Mouse (Mus musculus) stomach, embryonic 15.5 days (tissue): ENCODE results near the gene Necab3. TPM values are rescaled to one million over a fixed set of nuclear protein-coding genes. Genes with fewer than 3 reads are reported as not detected.

Source experiments
- ATAC-seq: fragments of 200-750 bp; cut with Nextera tagmentation; 2 replicates; pipeline ENCODE4 v1.8.0; 2017; ENCODE audit warnings: low read depth, moderate number of reproducible peaks, moderate TSS enrichment; ENCODE audit not compliant: insufficient read depth, low FRiP score
- H3K27ac ChIP-seq: fragments of 300-500 bp; sonication (generic); 2 replicates; pipeline ENCODE4 v1.5.1; 2015; ENCODE audit warnings: mild to moderate bottlenecking, inconsistent platforms
- H3K27me3 ChIP-seq: fragments of 300-500 bp; sonication (generic); replicated peaks from 2 replicates; pipeline ENCODE4 v1.6.1; 2015; ENCODE audit warnings: inconsistent platforms
- H3K36me3 ChIP-seq: fragments of 300-500 bp; sonication (generic); 2 replicates; pipeline ENCODE4 v1.6.1; 2015; ENCODE audit warnings: inconsistent platforms
- H3K4me1 ChIP-seq: fragments of 300-500 bp; sonication (generic); 2 replicates; pipeline ENCODE4 v1.6.1; 2015; ENCODE audit warnings: inconsistent platforms
- H3K4me2 ChIP-seq: fragments of 300-500 bp; sonication (generic); 2 replicates; pipeline ENCODE4 v1.6.1; 2015; ENCODE audit warnings: mild to moderate bottlenecking, inconsistent platforms
- H3K4me3 ChIP-seq: fragments of 300-500 bp; sonication (generic); replicated peaks from 2 replicates; pipeline ENCODE4 v1.5.1; 2015; ENCODE audit warnings: inconsistent platforms
- H3K9ac ChIP-seq: fragments of 300-500 bp; sonication (generic); 2 replicates; pipeline ENCODE4 v1.6.1; 2015; ENCODE audit warnings: inconsistent platforms
- H3K9me3 ChIP-seq: fragments of 300-500 bp; sonication (generic); 2 replicates; pipeline ENCODE4 v1.6.1; 2016; ENCODE audit warnings: inconsistent platforms
- WGBS: fragments of 180-500 bp; shearing (Covaris S2); methylation state at CpG from one replicate; pipeline ENCODE4 v1.1.7; 2015; 5-methylcytosine and 5-hydroxymethylcytosine counted together
- polyA plus RNA-seq: library from polyadenylated mRNA; unstranded; fragments of >200 nt; fragmentation: Nextera tagmentation; extraction: Ambion mirVana; gene quantifications from 2 replicates; pipeline ENCODE4 v1.2.1, GENCODE M21; 2015

Gene Necab3
- polyA plus RNA-seq, 1 experiment from 2014 or later, result 2.5 TPM

GRCm38 (mm10) chr2:154500758-154501157, 57.9 kb downstream of the Necab3 start:
- Histone ChIP-seq H3K36me3 (no peaks in the 10 kb centered on the region; the same call in 1 of the 2 replicates), H3K27me3 (no peaks in the 10 kb centered on the region), H3K4me3 (no peak overlapping the region), H3K27ac (no peak overlapping the region), H3K4me2 (no peak overlapping the region), H3K9ac (no peak overlapping the region), H3K4me1 (no peaks in the 10 kb centered on the region), H3K9me3 (no peaks in the 10 kb centered on the region)
- no peak for ATAC-seq
- WGBS, result 89% methylated on average over 3 of the region's 3 CpGs

DNA sequence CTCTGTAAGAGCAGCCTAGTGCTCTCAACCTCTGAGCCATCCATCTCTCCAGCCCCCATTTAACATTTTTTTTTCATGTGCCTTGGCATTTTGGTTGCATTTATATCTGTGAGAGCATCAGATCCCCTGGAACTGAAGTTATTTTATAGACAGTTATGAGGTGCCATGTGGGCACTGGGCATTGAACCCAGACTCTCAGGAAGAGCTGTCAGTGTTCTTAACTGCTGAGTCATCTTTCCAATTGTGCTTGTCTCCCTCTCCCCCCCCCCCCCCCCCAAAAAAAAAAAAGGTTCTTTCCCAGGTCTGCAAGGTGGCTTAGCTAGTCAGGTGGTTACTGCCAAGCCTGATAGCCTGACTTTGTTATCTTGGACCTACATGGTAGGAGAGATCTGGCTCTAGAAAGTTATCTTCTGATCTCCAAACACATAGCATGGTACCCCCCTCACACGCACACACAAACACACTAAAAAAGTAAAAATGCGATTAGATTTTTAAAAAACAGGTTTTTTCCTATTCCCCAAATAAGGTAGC, 58.9 kb downstream of the Necab3 start:
- H3K27me3 ChIP-seq, result no peaks in the 10 kb centered on the region
- no peak overlapping the region for H3K4me2 ChIP-seq
- no peak for ATAC-seq
- H3K4me3 ChIP-seq, result no peak overlapping the region
- no peaks in the 10 kb centered on the region for H3K9me3 ChIP-seq
- no peak overlapping the region for H3K27ac ChIP-seq
- no peaks in the 10 kb centered on the region for H3K4me1 ChIP-seq
- 86% methylated on average over 2 of the region's 2 CpGs for WGBS
- H3K36me3 ChIP-seq, result no peaks in the 10 kb centered on the region; the same call in 1 of the 2 replicates
- H3K9ac ChIP-seq, result no peak overlapping the region

DNA sequence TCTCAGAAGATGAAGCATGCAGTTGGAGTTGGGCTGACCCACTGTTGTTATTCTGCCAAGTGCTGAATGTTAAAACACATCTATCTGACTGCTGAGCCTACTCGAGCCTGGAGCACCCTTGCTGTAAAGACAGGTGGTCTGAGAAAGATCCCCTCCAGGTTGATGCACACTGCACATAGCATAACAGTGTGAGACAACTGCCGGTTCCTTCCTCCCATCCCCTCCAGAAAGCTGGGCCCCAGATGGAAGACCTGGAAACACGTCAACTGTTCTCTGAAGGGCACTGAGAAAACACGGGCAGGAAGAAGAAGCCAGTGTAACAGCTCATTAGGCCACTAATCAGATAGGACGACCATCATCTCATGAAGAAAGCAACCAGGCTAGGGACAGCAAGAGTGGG, 60.1 kb downstream of the Necab3 start:
- Histone ChIP-seq H3K9ac (no peak overlapping the region), H3K27me3 (no peaks in the 10 kb centered on the region), H3K36me3 (no peaks in the 10 kb centered on the region; the same call in 1 of the 2 replicates), H3K27ac (no peak overlapping the region), H3K4me1 (no peaks in the 10 kb centered on the region), H3K4me2 (no peak overlapping the region), H3K9me3 (no peaks in the 10 kb centered on the region), H3K4me3 (no peak overlapping the region)
- no peak for ATAC-seq
- 58% methylated on average over 5 of the region's 5 CpGs for WGBS

GRCm38 (mm10) chr2:154495021-154495420, 63.7 kb downstream of the Necab3 start:
- H3K4me2 ChIP-seq, result no peak overlapping the region
- ATAC-seq, result no peak
- no peaks in the 10 kb centered on the region for H3K4me1 ChIP-seq
- no peak overlapping the region for H3K4me3 ChIP-seq
- no peaks in the 10 kb centered on the region for H3K27me3 ChIP-seq
- H3K36me3 ChIP-seq, result no peaks in the 10 kb centered on the region
- 90% methylated on average over 4 of the region's 4 CpGs for WGBS
- no peak overlapping the region for H3K27ac ChIP-seq
- no peak overlapping the region for H3K9ac ChIP-seq
- H3K9me3 ChIP-seq, result no peaks in the 10 kb centered on the region

Other genes with a start within 250 kb of the Necab3 start
- gene Cdk5rap1, start 185.9 kb downstream of the Necab3 start, polyA plus RNA-seq, result 15.6 and 18.3 TPM in 2 replicates
- 7.3 and 7.5 TPM in 2 replicates for gene Snta1, start 150.8 kb downstream of the Necab3 start, polyA plus RNA-seq
- gene Cbfa2t2, start 122.4 kb downstream of the Necab3 start, polyA plus RNA-seq, result 32.1 and 34.7 TPM in 2 replicates
- 0.59 and 1.5 TPM in 2 replicates for gene 1700003F12Rik, start 11.8 kb downstream of the Necab3 start, polyA plus RNA-seq
- 0.12 and 0.37 TPM in 2 replicates for gene Actl10, start 7.1 kb downstream of the Necab3 start, polyA plus RNA-seq
- 20.2 and 21.1 TPM in 2 replicates for gene E2f1, start 11.0 kb upstream of the Necab3 start, polyA plus RNA-seq
- gene Pxmp4, start 44.8 kb upstream of the Necab3 start, polyA plus RNA-seq, result 26.8 and 30.2 TPM in 2 replicates
- 0.83 and 0.88 TPM in 2 replicates for gene Zfp341, start 54.4 kb upstream of the Necab3 start, polyA plus RNA-seq
- gene 4930519P11Rik, start 54.5 kb upstream of the Necab3 start, polyA plus RNA-seq, result 0.30 and 0.78 TPM in 2 replicates
- 35.9 and 40.0 TPM in 2 replicates for gene Chmp4b, start 92.8 kb upstream of the Necab3 start, polyA plus RNA-seq
- gene Gm14214, start 211.1 kb upstream of the Necab3 start, polyA plus RNA-seq, result not detected in 2 replicates
- gene Raly, start 232.2 kb upstream of the Necab3 start, polyA plus RNA-seq, result 36.7 and 39.2 TPM in 2 replicates
- gene a, start 232.5 kb upstream of the Necab3 start, polyA plus RNA-seq, result 0.57 and 1.3 TPM in 2 replicates